ENCODE assay signal across 11 mouse cellular contexts in the genomic region with DNA sequence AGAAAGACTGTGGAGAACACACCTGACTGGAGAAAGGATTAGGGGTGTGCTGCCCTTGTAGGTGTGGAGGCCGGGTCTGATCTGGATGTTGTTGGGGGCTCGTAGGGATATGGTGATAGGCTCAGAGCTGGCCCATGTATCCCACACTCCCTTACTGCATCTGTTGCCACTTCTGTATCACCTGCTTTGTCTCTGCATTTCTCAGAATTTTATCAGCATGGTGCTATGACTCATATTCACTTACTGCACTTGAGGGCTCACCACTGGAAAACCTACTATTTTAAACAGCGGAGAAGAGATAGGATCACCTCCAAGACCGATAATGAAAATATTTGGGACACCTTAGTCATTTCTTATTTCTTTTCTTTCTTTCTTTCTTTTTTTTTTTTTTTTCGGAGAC. TPM values are rescaled to one million over a fixed set of nuclear protein-coding genes. Genes with fewer than 3 reads are reported as not detected.
A peak's percentile ranks its signal among the peaks of the same experiment; 100 is the strongest.
DNase-seq lines count a peak whose midpoint lies in the region; ATAC-seq and TF ChIP-seq lines count a peak whose summit lies in the region.
"Had no signal": no experiment of that assay in that cellular context is flagged by ENCODE, and none has a peak within 500 bp of the region (broad histone marks: within the 10 kb centered on the region; RNA-seq: fewer than 3 reads in every experiment).

No protein-coding gene starts in this region.

- no peaks in the 10 kb centered on the region for H3K36me3 ChIP-seq in heart, embryonic 14.5 days (ENCODE audit: control insufficient read depth, insufficient read depth, low read length)
- no peaks in the 10 kb centered on the region for H3K36me3 ChIP-seq in E14TG2a.4 (ENCODE audit: insufficient read depth, low read length)
- H3K36me3 ChIP-seq in forebrain, embryonic 16.5 days (ENCODE audit: control insufficient read depth, insufficient read depth) = no peaks in the 10 kb centered on the region
- no peaks in the 10 kb centered on the region for H3K36me3 ChIP-seq in liver, embryonic 16.5 days (ENCODE audit: control insufficient read depth, insufficient read depth)

- peaks cover 9 to 25% of the 10 kb centered on the region in 2 experiments for H3K4me1 ChIP-seq in heart, embryonic 14.5 days (ENCODE audit: control insufficient read depth in 2 of 2, insufficient read depth in 2 of 2, low read length in 2 of 2)
- peaks cover 23% of the 10 kb centered on the region for H3K4me1 ChIP-seq in E14TG2a.4 (replicated peaks; ENCODE audit: low read depth, low read length)
- H3K4me1 ChIP-seq in forebrain, embryonic 16.5 days (replicated peaks; ENCODE audit: control insufficient read depth, insufficient read depth, low read length) = peaks cover 4% of the 10 kb centered on the region; the same call in 1 of the 2 replicates
- H3K4me1 ChIP-seq in liver, embryonic 16.5 days (ENCODE audit: control insufficient read depth, low read depth, low read length) = peaks cover 10% of the 10 kb centered on the region

- H3K9ac ChIP-seq in heart, embryonic 14.5 days (ENCODE audit: low read length) = no peak overlapping the region
- no peak overlapping the region for H3K9ac ChIP-seq in forebrain, embryonic 16.5 days (replicated peaks; ENCODE audit: low read depth, low read length)
- H3K9ac ChIP-seq in liver, embryonic 16.5 days (ENCODE audit: low read depth, low read length) = no peak overlapping the region

- no peak for TF ChIP-seq CTCF in E14TG2a.4 (conservative IDR thresholded peaks at IDR 0.05; ENCODE audit: low read length)

- no peak for ATAC-seq in heart, embryonic 14.5 days (ENCODE audit: insufficient number of reproducible peaks, insufficient read depth, low FRiP score, low read depth)
- ATAC-seq in forebrain, embryonic 16.5 days = no peak
- ATAC-seq in liver, embryonic 16.5 days (ENCODE audit: low read depth) = no peak
- no peak for ATAC-seq in megakaryocyte-erythroid progenitor cell, adult 5-6 weeks (replicated peaks; ENCODE audit: low FRiP score, low TSS enrichment, poor library complexity, severe bottlenecking)

- H3K27ac ChIP-seq in heart, embryonic 14.5 days (replicated peaks in 1 of 2; ENCODE audit: control insufficient read depth in 1 of 2, insufficient read depth in 1 of 2, low read depth in 2 of 2, low read length in 2 of 2) = peak overlapping the region; percentile 75 to 91
- no peak overlapping the region for H3K27ac ChIP-seq in forebrain, embryonic 16.5 days (ENCODE audit: low read length)
- H3K27ac ChIP-seq in liver, embryonic 16.5 days (ENCODE audit: low read length) = no peak overlapping the region

- H3K4me2 ChIP-seq in heart, embryonic 14.5 days (ENCODE audit: low read length) = peak overlapping the region; percentile 72
- H3K4me2 ChIP-seq in forebrain, embryonic 16.5 days (ENCODE audit: low read length) = peak overlapping the region; percentile 92
- H3K4me2 ChIP-seq in liver, embryonic 16.5 days (ENCODE audit: low read depth, low read length) = peak overlapping the region; percentile 72

- no peaks in the 10 kb centered on the region for H3K27me3 ChIP-seq in heart, embryonic 14.5 days (ENCODE audit: control insufficient read depth, insufficient read depth, low read length)
- H3K27me3 ChIP-seq in E14TG2a.4 (ENCODE audit: insufficient read depth, low read length) = peaks cover 22% of the 10 kb centered on the region
- H3K27me3 ChIP-seq in forebrain, embryonic 16.5 days (replicated peaks; ENCODE audit: control insufficient read depth, insufficient read depth, low read length) = no peaks in the 10 kb centered on the region
- H3K27me3 ChIP-seq in liver, embryonic 16.5 days (ENCODE audit: control insufficient read depth, insufficient read depth, low read depth, low read length) = no peaks in the 10 kb centered on the region

- 44% methylated on average over 5 of the region's 5 CpGs for WGBS in heart, embryonic 14.5 days
- WGBS in forebrain, embryonic 16.5 days = 89% methylated on average over 5 of the region's 5 CpGs
- WGBS in liver, embryonic 16.5 days (ENCODE audit: insufficient replicate concordance) = 61% methylated on average over 5 of the region's 5 CpGs

- H3K9me3 ChIP-seq in heart, embryonic 14.5 days (ENCODE audit: control insufficient read depth, low read length) = no peaks in the 10 kb centered on the region
- no peaks in the 10 kb centered on the region for H3K9me3 ChIP-seq in E14TG2a.4 (ENCODE audit: low read length)
- H3K9me3 ChIP-seq in forebrain, embryonic 16.5 days (ENCODE audit: control insufficient read depth, low read length) = no peaks in the 10 kb centered on the region
- no peaks in the 10 kb centered on the region for H3K9me3 ChIP-seq in liver, embryonic 16.5 days (replicated peaks; ENCODE audit: control insufficient read depth, low read length)

- no peak overlapping the region for H3K4me3 ChIP-seq in heart, embryonic 14.5 days (ENCODE audit: control insufficient read depth in 1 of 2, insufficient read depth in 1 of 2, low read depth in 1 of 2, low read length in 2 of 2)
- H3K4me3 ChIP-seq in E14TG2a.4 (replicated peaks; ENCODE audit: low read length) = peak overlapping the region; percentile 83
- no peak overlapping the region for H3K4me3 ChIP-seq in forebrain, embryonic 16.5 days (replicated peaks; ENCODE audit: low read length)
- no peak overlapping the region for H3K4me3 ChIP-seq in liver, embryonic 16.5 days (ENCODE audit: low read depth, low read length)

- no peak for DNase-seq in heart, adult 9 months (ENCODE audit: low spot score in 2 of 2)
- no peak for DNase-seq in yolk sac, embryonic 10.5 days (ENCODE audit: low spot score)
- DNase-seq in adrenal gland, postnatal 10 days = no peak
- DNase-seq: cerebellum, postnatal 14 days; thymus, postnatal 14 days had no signal

RNA-seq across cellular contexts. Expression of gene Rd3, which starts 11.9 kb away (rescaled TPM):
- 4.4 and 7.0 TPM in 2 replicates for polyA plus RNA-seq in heart, embryonic 14.5 days (2014; fragmentation: Nextera tagmentation; extraction: Ambion mirVana)
- polyA plus RNA-seq in forebrain, embryonic 16.5 days (2015; fragmentation: Nextera tagmentation; extraction: Ambion mirVana) = 2.1 and 2.5 TPM in 2 replicates
- 0.04 and 0.18 TPM in 2 replicates for polyA plus RNA-seq in liver, embryonic 16.5 days (2015; fragmentation: Nextera tagmentation; extraction: Ambion mirVana)
- not detected in 2 replicates for total RNA-seq in megakaryocyte-erythroid progenitor cell, adult 5-6 weeks (2014; fragmentation: Nextera tagmentation)
- total RNA-seq in megakaryocyte-erythroid progenitor cell, adult 5-6 weeks (2017) = not detected in 2 replicates
- under 1 TPM; 0.15 to 0.48 TPM for total RNA-seq in adrenal gland, postnatal 10 days (2021)
- total RNA-seq: gastrocnemius, adult 8-10 months had no signal

Comparison
In these comparisons a context has a peak if more than half of its experiments do, and no peak if none do; other contexts are left out.
1. H3K27ac ChIP-seq: peak in heart, embryonic 14.5 days (2 of 2); none in forebrain, embryonic 16.5 days (single experiment) and liver, embryonic 16.5 days (single experiment).
2. Peak in every context shown above with its lines, with median percentiles within 50 percentile points of each other: H3K4me2 ChIP-seq.